Mouse (Mus musculus): ENCODE results near the gene S100a5. TPM values are rescaled to one million over a fixed set of nuclear protein-coding genes. Genes with fewer than 3 reads are reported as not detected.

S100a5 gene
- total and polyA plus RNA-seq, 3 experiments: not detected

GRCm38 (mm10) chr3:90617586-90617985, 9.3 kb downstream of the S100a5 start (continued):
- TF ChIP-seq EP300 (IDR thresholded peaks at IDR 0.05; ENCODE audit: low read length): no peak
- no peak for TF ChIP-seq TBP (conservative IDR thresholded peaks at IDR 0.05; ENCODE audit: low read depth, low read length)
- TF ChIP-seq CHD2 (IDR thresholded peaks at IDR 0.05; ENCODE audit: low read length): no peak
- TF ChIP-seq IRF4 (IDR thresholded peaks at IDR 0.05; ENCODE audit: low read depth, low read length): peak; percentile 53; the same call in 1 of the 2 replicates
- no peak for TF ChIP-seq USF1 (IDR thresholded peaks at IDR 0.05; ENCODE audit: low read depth, low read length)

- peaks cover 3% of the 10 kb centered on the region for H3K27me3 ChIP-seq (replicated peaks)
- no peaks in the 10 kb centered on the region for H3K36me3 ChIP-seq (replicated peaks in 1 of 2; ENCODE audit: control insufficient read depth in 1 of 2, insufficient read depth in 1 of 2, low read length in 1 of 2)
- H3K9ac ChIP-seq (ENCODE audit: insufficient read depth, low read depth): no peak overlapping the region
- no peaks in the 10 kb centered on the region for H3K9me3 ChIP-seq (replicated peaks; ENCODE audit: low read length)
- H3K4me2 ChIP-seq (ENCODE audit: insufficient read depth, low read depth, poor library complexity, severe bottlenecking): 0 out of 2 replicates have a peak overlapping the region, but pooled peaks have one; percentile 0
- no peak overlapping the region for H3K27ac ChIP-seq (ENCODE audit: insufficient read depth, low read depth)
- dilution Hi-C loops (cut with MboI; ENCODE audit: extremely low pct_ligation_motif_present, extremely low pct_unique_long_range_greater_than_20kb, low sequenced_read_pairs) (no loop called here), in situ Hi-C loops (cut with MboI; ENCODE audit: low pct_ligation_motif_present, low pct_unique_long_range_greater_than_20kb, low sequenced_read_pairs) (no loop called here)
- no peaks in the 10 kb centered on the region for H3K79me2 ChIP-seq (replicated peaks; ENCODE audit: control insufficient read depth, extremely low read depth, insufficient read depth, poor library complexity, severe bottlenecking)
- peaks cover 0 to 20% of the 10 kb centered on the region in 2 experiments; a peak in 2 of 4 replicates for H3K4me1 ChIP-seq (ENCODE audit: control insufficient read depth in 1 of 2, insufficient read depth in 2 of 2)
- H3K4me3 ChIP-seq (replicated peaks in 1 of 3; ENCODE audit: low read depth in 2 of 3, low read length in 2 of 3, poor library complexity in 1 of 3): no peak overlapping the region
- peak; percentile 26 for DNase-seq (ENCODE audit: extremely low read depth)
- TF ChIP-seq CHD2 (IDR thresholded peaks at IDR 0.05; ENCODE audit: low read length) (no peak), TBP (conservative IDR thresholded peaks at IDR 0.05; ENCODE audit: low read depth, low read length) (no peak), ZKSCAN1 (IDR thresholded peaks at IDR 0.05; ENCODE audit: borderline replicate concordance, low read depth, low read length) (no peak), BHLHE40 (IDR thresholded peaks at IDR 0.05; ENCODE audit: low read depth, low read length) (peak; percentile 80), ETS1 (conservative IDR thresholded peaks at IDR 0.05; ENCODE audit: low read depth, low read length) (no peak), EP300 (IDR thresholded peaks at IDR 0.05; ENCODE audit: low read length) (0 out of 2 replicates have a peak, but pooled peaks have one; percentile 12)
These were observed 13.2 kb downstream of the S100a5 start for GRCm38 (mm10) chr3:90621552-90621951.

GRCm38 (mm10) chr3:90623435-90624071, 15.2 kb downstream of the S100a5 start:
- in situ Hi-C loops (cut with MboI; ENCODE audit: low pct_ligation_motif_present, low pct_unique_long_range_greater_than_20kb, low sequenced_read_pairs) (no loop called here), dilution Hi-C loops (cut with MboI; ENCODE audit: extremely low pct_ligation_motif_present, extremely low pct_unique_long_range_greater_than_20kb, low sequenced_read_pairs) (no loop called here)
- no peak for DNase-seq (ENCODE audit: extremely low read depth)

More at GRCm38 (mm10) chr3:90623435-90624071, 15.2 kb downstream of the S100a5 start:
- no peaks in the 10 kb centered on the region for H3K79me2 ChIP-seq (replicated peaks; ENCODE audit: control insufficient read depth, extremely low read depth, insufficient read depth, poor library complexity, severe bottlenecking)
- no peak overlapping the region for H3K27ac ChIP-seq (ENCODE audit: insufficient read depth, low read depth)
- no peak overlapping the region; the same call in 1 of the 2 replicates for H3K4me2 ChIP-seq (ENCODE audit: insufficient read depth, low read depth, poor library complexity, severe bottlenecking)
- peaks cover 0 to 20% of the 10 kb centered on the region in 2 experiments; a peak in 2 of 4 replicates for H3K4me1 ChIP-seq (ENCODE audit: control insufficient read depth in 1 of 2, insufficient read depth in 2 of 2)
- H3K36me3 ChIP-seq (replicated peaks in 1 of 2; ENCODE audit: control insufficient read depth in 1 of 2, insufficient read depth in 1 of 2, low read length in 1 of 2): no peaks in the 10 kb centered on the region
- no peaks in the 10 kb centered on the region for H3K9me3 ChIP-seq (replicated peaks; ENCODE audit: low read length)
- TF ChIP-seq IRF4 (IDR thresholded peaks at IDR 0.05; ENCODE audit: low read depth, low read length) (no peak), ZNF384 (IDR thresholded peaks at IDR 0.05; ENCODE audit: low read depth, low read length) (no peak), ZKSCAN1 (IDR thresholded peaks at IDR 0.05; ENCODE audit: borderline replicate concordance, low read depth, low read length) (no peak), ETS1 (conservative IDR thresholded peaks at IDR 0.05; ENCODE audit: low read depth, low read length) (no peak), SIN3A (IDR thresholded peaks at IDR 0.05; ENCODE audit: low read length) (0 out of 2 replicates have a peak, but pooled peaks have one; percentile 36), RAD21 (IDR thresholded peaks at IDR 0.05; ENCODE audit: low read depth, low read length) (no peak), CTCF (conservative IDR thresholded peaks at IDR 0.05 in 1 of 2, IDR thresholded peaks at IDR 0.05 in 1 of 2; ENCODE audit: low read depth in 2 of 2, low read length in 2 of 2) (no peak), JUND (conservative IDR thresholded peaks at IDR 0.05; ENCODE audit: low read depth, low read length) (no peak)
- H3K4me3 ChIP-seq (replicated peaks in 1 of 3; ENCODE audit: low read depth in 2 of 3, low read length in 2 of 3, poor library complexity in 1 of 3): no peak overlapping the region
- H3K9ac ChIP-seq (ENCODE audit: insufficient read depth, low read depth): no peak overlapping the region
- H3K27me3 ChIP-seq (replicated peaks): no peaks in the 10 kb centered on the region

All from CH12.LX (cell line).